Mouse (Mus musculus) T-helper 1 cell (primary cell): ENCODE data around the gene Cstf2t.

ENCODE experiments used
- in situ Hi-C: fragments of 300-600 bp; cut with MboI, MseI; formaldehyde crosslinking; loops from one replicate; pipeline ENCODE4 v1.15.1; 2025; ENCODE audit warnings: high pct_unique_total_duplicates

The Cstf2t gene

DNA sequence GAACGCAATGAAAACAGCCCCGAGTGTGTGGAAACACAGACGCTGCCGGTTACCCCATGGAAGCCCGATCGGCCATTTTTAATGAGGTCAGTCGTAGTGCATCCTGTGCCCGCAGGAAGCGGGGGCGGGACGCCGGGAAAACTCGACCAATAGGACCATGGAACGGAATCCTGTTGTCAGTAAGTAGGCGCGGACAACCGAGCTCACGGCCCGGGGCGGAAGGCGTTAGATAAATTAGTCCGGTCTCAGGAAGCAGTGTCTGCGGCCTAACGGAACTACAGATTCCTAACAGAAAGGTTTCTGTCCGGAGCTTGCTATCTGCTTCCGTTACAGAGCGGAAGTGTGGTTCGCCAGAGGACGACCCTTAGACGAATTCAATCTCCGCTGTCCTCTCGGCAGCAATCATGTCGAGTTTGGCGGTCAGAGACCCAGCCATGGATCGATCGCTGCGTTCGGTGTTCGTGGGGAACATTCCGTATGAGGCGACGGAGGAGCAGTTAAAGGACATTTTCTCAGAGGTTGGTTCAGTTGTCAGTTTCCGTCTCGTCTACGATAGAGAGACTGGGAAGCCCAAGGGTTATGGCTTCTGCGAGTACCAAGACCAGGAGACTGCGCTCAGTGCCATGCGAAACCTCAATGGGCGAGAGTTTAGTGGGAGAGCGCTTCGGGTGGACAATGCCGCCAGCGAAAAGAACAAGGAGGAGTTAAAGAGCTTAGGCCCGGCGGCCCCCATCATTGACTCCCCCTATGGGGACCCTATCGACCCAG, at the start of gene Cstf2t:
Cstf2t (plus strand) TSS at position 176 of the 768 bp plus-strand sequence.
- in situ Hi-C loops, result no loop called here

DNA sequence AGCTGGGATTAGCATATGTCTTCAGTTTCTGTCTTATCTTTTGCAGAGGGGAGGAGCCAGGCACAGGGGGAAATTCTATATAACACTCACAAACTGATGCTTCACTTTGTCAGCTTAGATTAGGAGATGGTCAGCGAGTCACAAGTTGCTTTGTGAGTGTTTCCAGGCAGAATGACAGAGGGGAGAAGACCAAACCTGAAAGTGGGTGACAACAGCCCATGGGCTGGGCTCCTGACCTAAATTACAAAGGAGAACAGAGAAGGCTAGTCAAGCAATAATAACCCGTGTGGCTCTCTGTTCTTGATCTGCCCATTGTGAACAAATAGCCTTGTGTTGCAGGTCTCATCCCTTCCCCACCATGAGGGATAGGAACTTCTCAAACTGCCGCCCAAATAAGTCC, 43.7 kb upstream of the Cstf2t start:
- in situ Hi-C loops, result no loop called here

DNA sequence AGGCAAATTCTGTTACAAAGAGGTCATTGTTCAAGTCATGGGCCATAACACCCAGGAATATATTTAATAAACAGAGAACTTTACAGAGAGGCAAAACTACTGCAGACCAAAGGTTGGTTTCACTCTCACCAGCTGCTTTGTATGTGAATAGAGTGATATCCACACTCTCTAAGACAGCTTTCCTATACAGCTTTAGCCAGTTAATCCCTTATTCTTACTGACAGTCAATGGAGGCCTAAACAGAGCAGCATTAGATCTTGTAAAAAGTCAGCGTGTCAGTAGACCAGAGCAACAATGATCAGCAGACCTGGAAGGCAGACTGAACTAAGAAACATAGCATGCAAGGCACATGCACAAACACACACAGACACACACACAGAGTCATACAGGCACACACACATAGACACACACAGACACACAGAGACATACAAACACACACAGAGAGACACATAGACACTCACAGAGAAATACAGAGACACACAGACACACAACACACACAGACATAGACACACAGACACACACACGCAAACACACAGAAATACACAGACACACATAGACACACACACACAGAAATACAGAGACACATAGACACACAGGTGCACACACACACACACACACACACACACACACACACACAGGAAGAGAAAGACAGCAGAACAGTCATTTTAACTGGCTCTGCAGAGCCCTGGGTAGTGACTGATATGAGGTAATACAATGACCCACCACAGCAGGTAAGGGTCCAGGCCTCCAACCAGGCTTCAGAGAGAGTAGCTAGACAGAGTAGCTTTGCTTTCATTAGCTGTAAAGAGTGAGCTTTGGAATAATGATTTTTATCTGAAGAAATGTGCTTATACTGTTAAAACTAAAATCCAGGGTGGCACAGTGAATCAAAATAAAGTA, 41.4 kb upstream of the Cstf2t start:
- in situ Hi-C loops, result no loop called here

DNA sequence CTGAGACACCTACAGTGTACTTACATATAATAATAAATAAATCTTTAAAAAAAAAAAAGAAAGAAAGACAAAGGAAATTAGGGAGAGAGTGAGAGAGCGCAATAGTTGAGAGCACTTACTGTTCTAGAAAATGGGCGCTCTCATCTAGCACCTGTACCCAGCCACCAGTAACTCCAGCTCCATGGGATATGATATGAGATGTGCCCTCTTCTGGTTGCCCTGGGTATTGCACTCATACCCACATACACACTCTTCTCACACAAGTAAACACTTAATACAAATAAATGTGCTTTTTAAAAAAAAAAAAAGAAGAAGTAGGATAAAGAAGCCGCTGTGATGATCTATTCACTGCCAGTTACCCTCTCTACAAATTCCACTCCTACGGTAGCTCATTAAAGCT, 36.0 kb upstream of the Cstf2t start:
- in situ Hi-C loops, result no loop called here

DNA sequence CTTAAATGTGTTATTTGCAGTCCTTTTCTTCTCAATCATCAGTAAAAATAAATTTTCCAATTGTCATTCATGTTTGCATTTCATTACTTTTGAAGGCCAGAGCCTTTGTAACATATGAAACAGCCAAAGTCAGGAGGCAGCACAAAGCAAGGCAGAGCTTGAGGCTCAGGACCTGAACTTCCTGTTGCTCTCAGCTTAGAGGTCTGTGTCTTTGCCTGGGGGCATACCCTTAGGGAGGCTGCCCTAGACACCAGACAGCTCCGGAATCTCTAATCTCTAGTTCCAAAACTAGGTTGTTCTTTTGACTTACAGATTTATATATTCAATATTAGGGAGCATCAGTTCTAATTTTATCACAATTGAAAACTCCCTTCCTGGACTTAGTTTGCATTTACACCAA, 17.9 kb upstream of the Cstf2t start:
- in situ Hi-C loops, result no loop called here

DNA sequence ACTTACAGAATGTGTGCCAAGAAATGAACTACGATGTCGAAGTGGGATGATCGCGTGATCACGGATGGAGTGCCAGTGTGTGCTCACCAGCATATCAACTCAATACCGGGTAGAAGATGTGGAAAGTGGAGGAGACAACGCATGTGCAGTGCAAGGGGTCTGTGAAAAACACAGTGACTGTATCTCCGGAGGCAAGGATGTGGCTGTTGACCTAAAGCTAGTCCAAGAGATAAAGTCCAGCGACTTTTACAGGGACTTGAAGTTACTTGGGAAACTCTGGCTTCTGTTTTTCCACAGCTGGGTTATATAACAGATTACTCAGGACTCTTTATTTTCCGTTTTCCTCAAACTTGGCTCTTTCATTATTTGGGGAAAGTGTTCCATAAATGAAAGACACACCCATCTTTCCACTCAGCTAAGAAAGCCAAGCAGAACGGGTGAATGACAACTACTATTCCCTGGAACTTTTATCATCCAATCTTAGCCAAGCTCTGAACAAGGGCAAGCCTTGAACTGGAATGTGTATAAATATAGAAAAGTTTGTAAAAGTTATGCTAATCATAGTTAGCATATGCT, 17.3 kb upstream of the Cstf2t start:
- in situ Hi-C loops, result no loop called here

DNA sequence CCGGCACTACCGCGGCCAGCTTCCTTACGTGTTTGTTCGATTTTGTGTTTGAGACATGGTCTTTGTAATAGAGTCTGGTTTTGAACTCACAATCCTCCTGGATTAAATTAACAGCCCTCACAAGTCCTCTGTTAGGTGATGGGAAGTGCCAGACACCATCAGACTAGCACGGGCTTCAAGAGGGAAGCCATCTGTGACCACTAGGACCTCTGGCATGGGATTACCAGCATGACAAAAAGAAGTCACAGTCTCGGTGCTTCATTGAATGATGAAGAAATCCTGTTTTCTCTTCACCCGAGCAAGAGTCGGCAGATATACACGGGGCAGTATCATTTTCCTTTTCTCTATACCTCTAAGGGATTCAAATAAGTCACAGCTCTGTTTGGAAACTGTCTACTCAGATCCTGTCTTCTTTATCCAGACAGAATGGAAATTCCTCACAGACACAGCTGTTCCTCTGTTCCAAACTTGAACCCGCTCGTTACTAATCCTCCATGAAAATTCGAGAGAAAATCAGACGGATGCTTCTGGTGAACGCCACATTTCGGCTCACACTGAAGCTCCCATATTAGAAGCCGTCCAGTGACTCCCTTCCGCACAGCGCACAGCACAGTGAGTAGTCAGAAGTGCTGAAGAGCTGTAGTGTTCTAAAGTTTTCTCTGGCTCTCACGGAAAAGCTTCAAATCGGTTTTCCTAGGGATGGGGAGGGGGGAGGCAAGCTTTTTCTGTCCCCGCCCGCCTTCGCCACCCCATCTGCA, 8.5 kb upstream of the Cstf2t start:
- in situ Hi-C loops, result no loop called here

DNA sequence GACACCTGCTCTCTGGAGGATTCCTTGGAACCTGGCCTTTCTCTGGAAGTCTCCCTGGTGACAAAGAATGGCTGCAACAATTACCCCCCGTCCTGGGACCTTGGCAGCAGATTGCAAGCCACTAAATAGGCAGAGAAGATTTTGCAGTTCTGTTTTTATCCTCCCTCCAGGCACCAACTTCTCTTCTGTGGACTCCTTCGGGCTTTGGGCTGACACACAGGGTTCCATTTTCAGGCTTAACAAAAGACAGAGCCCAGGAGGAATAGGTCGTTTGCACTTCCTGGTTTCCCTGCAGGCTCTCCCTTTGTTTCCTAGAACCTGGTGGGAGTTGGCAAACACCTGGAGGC, 7.9 kb upstream of the Cstf2t start:
- in situ Hi-C loops, result no loop called here

DNA sequence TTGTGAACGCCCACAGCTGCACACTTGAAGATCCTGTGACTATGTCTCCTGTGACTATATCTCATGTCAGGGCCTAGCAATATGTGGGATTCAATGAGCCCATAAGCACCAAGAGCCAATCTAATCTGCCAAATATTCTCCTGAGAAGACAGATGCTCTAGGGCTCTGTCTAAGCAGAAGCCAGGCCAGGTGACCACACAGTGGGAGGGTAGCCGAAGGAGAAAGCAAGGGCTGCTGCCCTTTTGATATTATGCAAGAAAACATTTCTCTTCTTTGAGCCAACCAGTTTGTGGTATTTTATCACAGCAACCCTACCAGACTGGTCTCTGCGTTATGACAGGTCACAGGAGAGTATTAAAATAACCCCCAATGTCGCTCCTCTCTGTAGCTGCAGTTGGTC, 6.5 kb upstream of the Cstf2t start:
- in situ Hi-C loops, result no loop called here

DNA sequence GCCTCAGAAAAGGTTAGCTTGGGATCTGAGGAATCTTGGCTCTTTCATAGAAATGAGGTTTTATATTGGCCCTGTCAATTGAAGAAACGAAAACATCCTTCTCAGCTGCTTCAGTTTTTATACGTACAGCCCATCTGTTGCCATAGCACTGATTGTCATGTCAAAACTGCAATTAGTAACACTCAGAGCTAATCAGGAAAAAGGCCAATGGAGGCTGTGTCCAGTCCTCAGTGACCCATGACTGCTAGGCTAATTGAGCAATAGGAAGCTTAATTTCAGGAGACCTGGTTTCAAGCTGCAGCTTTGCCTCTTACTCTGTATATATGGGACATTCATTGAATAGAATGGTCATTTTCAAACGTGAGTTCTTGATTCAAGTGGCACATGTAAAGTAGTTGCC, 4.4 kb upstream of the Cstf2t start:
- in situ Hi-C loops, result no loop called here

DNA sequence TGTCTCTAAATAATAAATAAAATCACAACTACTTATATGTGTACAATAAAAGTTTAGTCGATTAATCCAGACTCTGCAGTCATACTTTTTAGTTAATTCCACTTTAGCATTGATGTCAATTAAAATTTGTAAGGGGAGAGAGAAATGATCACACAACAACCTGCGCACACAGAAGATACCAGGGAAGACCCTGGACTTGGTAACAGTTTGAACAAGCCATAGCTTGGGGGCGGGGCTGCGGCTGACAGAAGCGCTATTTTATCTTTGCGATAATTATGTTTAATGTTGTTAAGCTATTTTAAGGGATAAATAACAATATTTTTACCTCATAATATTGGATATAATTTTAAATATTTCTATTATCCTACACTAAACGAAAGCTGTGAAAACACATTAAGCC, 411 bp upstream of the Cstf2t start:
- in situ Hi-C loops, result no loop called here

DNA sequence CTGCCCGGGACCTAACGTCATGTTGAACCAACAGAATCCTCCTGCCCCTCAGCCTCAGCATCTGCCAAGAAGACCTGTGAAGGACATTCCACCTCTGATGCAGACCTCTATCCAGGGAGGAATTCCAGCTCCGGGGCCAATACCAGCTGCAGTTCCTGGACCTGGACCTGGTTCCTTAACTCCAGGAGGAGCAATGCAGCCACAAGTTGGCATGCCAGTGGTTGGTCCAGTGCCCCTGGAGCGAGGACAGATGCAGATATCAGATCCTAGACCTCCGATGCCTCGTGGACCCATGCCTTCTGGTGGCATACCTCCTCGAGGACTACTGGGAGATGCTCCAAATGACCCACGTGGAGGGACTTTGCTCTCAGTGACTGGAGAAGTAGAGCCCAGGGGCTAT, 1.1 kb downstream of the Cstf2t start:
- in situ Hi-C loops, result no loop called here

DNA sequence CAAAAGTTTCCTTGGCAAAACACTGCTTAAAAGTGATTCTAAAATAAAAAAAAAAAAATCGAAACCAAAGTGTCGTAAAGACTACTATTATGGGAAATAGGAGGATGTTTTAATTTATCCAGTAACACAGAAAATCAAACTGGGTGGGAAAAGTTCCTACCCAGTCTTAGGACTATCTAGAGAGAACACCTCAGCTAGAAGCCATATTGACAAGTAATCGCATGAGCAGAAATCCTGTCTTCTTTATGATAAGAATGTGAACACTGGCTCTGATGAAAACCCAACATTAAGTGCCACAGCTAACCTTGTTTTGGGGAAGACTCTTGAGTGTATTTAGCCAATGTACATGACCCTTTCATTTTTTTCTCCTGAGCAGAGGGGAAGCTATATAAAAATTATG, 15.2 kb downstream of the Cstf2t start:
- in situ Hi-C loops, result no loop called here

DNA sequence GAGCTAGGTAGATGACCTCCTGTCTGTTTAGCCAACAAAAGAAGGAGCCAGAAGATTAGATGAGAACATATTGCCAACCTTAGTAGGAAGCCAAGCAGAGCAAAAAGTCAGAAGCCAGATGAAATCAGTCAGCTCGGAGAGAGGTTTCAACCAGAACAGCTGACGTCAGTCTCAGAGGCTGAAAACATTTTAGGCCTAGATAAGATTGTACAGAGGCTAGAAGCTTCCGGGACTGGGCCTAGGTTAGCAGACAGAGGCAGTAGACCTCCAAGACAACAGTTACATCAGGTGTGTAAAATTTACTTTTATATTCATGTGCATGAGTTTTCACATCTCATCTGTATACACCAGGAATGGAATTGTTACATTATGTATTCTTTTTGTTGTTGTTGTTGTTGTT, 16.7 kb downstream of the Cstf2t start:
- in situ Hi-C loops, result no loop called here

DNA sequence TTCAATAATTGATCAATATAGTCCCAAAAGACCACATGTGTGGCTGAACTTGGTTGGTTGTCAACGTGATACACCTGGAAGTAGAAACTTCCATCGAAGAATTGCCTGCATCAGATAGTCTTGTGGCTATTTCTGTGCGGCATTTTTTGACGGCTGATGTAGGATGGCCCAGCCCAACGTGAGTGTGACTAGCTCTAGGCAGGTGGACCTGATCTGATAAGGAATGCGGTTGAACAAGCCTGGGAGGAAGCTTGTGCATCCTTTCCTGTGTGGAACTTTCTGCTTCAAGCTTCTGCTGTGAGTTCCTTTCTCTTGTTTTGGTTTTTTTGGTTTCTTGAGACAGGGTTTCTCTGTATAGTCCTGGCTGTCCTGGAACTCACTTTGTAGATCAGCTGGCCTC, 22.1 kb downstream of the Cstf2t start:
- in situ Hi-C loops, result no loop called here

DNA sequence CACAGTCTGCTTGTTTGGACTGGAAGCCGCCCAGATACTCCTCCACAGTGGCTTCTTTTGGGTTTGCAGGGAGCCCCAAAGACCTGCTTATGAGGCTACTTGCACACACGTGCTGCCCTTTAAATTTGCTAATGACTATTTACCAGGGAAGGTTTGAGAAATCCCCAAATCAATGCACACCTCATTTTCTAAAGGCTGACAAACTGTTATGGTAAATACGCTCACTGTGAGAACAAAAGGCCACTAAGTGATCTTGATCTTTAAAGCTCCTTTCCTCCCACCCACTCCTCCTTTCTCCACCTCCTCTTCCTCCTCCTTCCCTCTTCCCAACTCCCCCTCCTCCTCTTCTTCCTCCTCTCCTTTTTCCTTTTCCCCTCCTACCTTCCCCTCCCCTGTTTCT, 23.4 kb downstream of the Cstf2t start:
- in situ Hi-C loops, result no loop called here

DNA sequence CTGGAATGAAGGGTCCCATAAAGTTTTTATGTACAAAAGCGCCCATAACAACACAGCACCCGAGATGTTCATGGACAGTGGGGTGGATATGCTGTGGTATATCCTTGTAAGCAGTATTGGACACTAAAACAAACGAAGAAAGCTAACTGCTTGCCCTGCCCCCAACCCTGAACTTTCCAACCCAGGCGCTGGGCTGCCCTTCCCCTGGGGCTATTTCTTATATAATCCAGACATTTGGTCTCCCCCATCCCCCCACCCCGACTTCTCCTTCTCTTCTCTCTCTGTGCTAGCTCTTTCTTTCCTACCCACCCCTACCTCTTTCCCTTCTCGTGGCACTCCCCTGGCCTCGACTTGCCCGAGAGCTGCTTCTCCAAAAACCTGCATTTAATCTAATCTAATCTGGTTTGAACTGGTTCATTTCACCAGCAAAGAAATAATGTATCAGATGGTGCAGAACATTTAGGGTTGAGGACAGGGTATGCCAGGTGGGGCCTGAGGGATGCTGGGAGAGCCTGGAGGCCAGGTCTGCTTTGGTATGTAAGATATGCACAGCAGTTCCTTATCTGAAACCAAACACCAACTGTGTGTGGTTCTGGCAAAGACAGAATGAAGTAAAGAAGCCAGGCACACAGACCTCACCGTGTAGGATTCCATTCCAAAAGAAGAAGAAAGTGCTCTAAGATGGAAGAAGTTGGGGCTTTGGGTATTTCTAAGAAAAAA, 24.4 kb downstream of the Cstf2t start:
- in situ Hi-C loops, result no loop called here

DNA sequence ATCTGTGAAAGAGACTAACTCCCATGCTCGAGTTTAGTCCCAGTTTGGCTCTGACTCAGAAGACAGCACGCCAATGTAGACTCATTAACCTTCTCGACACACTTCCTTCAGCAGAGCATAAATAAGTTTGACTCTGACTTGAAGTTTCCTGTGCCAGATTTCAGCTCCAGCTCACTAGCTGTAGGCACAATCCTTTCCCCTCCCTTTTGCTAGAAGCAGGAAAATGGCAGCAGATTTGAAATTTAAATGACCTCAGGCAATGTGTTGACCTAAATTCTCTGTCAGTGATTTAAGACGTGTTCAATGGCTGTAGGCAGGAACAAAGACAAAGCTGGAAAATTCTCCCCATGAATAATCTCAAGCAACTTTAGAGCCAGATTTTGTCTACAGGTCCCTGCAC, 32.1 kb downstream of the Cstf2t start:
- in situ Hi-C loops, result loop anchor here (5.0 kb wide), 1 partner anchor 377 kb away; no protein-coding TSS in a partner anchor

DNA sequence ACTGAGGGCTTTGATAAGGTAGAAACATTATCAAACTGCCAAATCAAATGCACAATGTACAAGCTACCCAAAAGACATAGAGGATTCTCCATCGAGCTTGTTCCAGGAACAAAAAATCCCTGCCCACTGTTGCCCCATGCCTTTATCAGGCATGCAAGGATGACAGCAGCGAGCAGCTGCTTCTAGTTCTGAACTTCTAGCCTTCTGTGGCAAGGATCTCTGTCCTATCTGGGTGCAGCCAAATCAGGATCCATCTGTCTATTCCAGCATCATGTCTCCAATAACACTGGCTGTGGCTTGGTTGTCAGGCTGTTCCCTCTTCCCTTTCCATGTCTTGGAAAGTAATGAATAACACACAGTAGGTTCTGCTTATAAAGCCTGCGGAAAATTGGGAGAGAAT, 42.0 kb downstream of the Cstf2t start:
- in situ Hi-C loops, result no loop called here

DNA sequence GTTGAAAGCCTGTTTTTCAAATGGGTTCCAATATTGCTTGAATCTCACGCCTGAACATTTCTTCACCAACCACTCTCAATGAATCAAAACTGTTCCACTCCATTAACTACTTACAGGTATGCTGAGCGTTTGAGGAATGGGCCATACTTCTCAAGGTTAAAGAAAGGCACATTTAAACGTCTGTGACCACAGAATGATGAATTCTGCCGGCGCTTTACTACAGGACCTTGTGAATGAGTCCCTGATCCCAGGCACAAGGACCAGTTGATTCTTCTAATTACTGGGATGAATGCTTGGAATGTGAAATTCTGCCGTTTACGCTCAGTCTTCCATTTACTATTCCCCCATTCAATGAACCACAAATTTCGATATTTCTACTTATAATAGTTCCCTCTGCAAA, 50.0 kb downstream of the Cstf2t start:
- in situ Hi-C loops, result no loop called here

DNA sequence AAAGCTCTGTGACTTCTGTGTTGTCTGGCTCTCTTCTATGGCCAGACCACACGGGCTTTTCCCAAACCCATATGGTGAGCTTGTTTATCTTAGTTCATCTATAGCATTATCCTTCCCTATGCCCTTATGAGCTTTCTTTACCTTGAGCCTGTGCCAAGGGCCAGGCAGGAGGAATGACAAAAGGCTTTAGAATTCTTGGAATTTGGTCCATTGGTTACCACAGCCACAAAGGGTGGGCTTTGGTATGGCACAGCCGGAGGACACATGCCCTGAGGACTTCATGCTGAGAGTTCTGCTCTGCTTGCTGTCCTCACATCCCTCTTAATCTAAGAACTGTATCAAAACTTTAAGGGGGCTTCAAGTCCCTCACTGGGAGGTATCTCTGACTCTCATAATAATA, 53.7 kb downstream of the Cstf2t start:
- in situ Hi-C loops, result no loop called here
